Mouse (Mus musculus): Measurements from ENCODE around the gene Dppa3.

DNA sequence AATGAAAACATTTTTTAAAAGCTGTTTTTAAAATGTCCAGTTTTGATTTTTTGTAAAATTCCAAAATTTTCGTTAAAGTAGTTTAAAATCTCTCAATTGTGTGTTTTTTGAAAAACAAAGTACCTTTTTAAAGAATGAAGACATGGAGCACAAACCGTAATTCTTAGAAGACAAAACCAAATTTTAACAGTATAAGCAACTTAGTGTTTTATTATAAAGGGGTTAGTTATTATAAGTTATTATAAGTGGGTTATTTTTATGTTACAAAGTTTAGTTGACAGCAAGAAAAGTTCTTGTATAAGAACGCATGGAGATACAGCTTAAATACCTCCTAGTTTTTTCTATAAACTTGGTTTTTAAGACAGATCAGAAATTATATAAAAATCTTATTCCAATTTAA is 24.6 kb upstream of the Dppa3 start:
- TF ChIP-seq GATA1 (IDR thresholded peaks at IDR 0.05; ENCODE audit: low read length) (no peak), TAL1 (IDR thresholded peaks at IDR 0.05; ENCODE audit: low read length) (no peak)

Data from erythroblast, embryonic 14.5 days (primary cell).